Mouse (Mus musculus): ENCODE measurements around the gene Akap13.
"Not testable (repeated sequence)": the region's sequence is repeated elsewhere in the genome, so short reads cannot be mapped to it uniquely, and the experiment has no call there.

Gene Akap13

GRCm38 (mm10) chr7:75609456-75610262 is 154.3 kb downstream of the Akap13 start:
- DNase-seq = peak in 1 of 2 experiments; percentile 50

GRCm38 (mm10) chr7:75610391-75610790 is 155.1 kb downstream of the Akap13 start:
- peak; percentile 44 to 55 for DNase-seq

GRCm38 (mm10) chr7:75611261-75611950 is 156.1 kb downstream of the Akap13 start:
- DNase-seq = no peak

GRCm38 (mm10) chr7:75612000-75612682 is 156.8 kb downstream of the Akap13 start:
- peak; percentile 66 to 78 for DNase-seq

- DNase-seq = no peak
Observed at GRCm38 (mm10) chr7:75612683-75613053, 157.3 kb downstream of the Akap13 start.

GRCm38 (mm10) chr7:75613240-75613639 is 157.9 kb downstream of the Akap13 start:
- DNase-seq = no peak

GRCm38 (mm10) chr7:75614826-75615225 is 159.5 kb downstream of the Akap13 start:
- no peak for DNase-seq

GRCm38 (mm10) chr7:75617246-75617645 is 161.9 kb downstream of the Akap13 start:
- DNase-seq = not testable (repeated sequence)

GRCm38 (mm10) chr7:75618699-75619098 is 163.4 kb downstream of the Akap13 start:
- DNase-seq = no peak

GRCm38 (mm10) chr7:75619875-75620274 is 164.5 kb downstream of the Akap13 start:
- DNase-seq = no peak

- DNase-seq = no peak
Observed at GRCm38 (mm10) chr7:75620395-75620960, 165.1 kb downstream of the Akap13 start.

- DNase-seq = no peak
Observed at GRCm38 (mm10) chr7:75620976-75621375, 165.6 kb downstream of the Akap13 start.

- DNase-seq = no peak
Observed at GRCm38 (mm10) chr7:75627831-75628230, 172.5 kb downstream of the Akap13 start.

- no peak for DNase-seq
Observed at GRCm38 (mm10) chr7:75629669-75630068, 174.3 kb downstream of the Akap13 start.

GRCm38 (mm10) chr7:75632941-75633340 is 177.6 kb downstream of the Akap13 start:
- no peak for DNase-seq

- DNase-seq = no peak
Observed at GRCm38 (mm10) chr7:75633393-75633792, 178.1 kb downstream of the Akap13 start.

- no peak for DNase-seq
Observed at GRCm38 (mm10) chr7:75633807-75634526, 178.6 kb downstream of the Akap13 start.

GRCm38 (mm10) chr7:75638769-75639168 is 183.4 kb downstream of the Akap13 start:
- no peak for DNase-seq

- DNase-seq = peak; percentile 59 to 82
Observed at GRCm38 (mm10) chr7:75639541-75639940, 184.2 kb downstream of the Akap13 start.

GRCm38 (mm10) chr7:75640074-75640473 is 184.7 kb downstream of the Akap13 start:
- no peak for DNase-seq

- no peak for DNase-seq
Observed at GRCm38 (mm10) chr7:75640671-75641070, 185.3 kb downstream of the Akap13 start.

GRCm38 (mm10) chr7:75641415-75642177 is 186.3 kb downstream of the Akap13 start:
- no peak for DNase-seq

All from lung, postnatal 4 days (tissue).